Mouse (Mus musculus) hindbrain, embryonic 11.5 days (tissue): ENCODE data around the gene Rusc2. TPM values are rescaled to one million over a fixed set of nuclear protein-coding genes. Genes with fewer than 3 reads are reported as not detected.
A peak's percentile ranks its signal among the peaks of the same experiment; 100 is the strongest.

Source experiments
- ATAC-seq: fragments of 200-750 bp; cut with Nextera tagmentation; 2 replicates; pipeline ENCODE4 v1.8.0; 2017; ENCODE audit warnings: mild to moderate bottlenecking, moderate TSS enrichment, moderate library complexity; ENCODE audit not compliant: low FRiP score
- DNase-seq: peaks from one replicate; pipeline ENCODE4 v3.0.0-alpha.2; 2015; ENCODE audit warnings: low spot score
- H3K27ac ChIP-seq: fragments of 300-500 bp; sonication (generic); 2 replicates; pipeline ENCODE4 v1.5.1; 2014; ENCODE audit warnings: mild to moderate bottlenecking, low read depth, low read length
- H3K27me3 ChIP-seq: fragments of 300-500 bp; sonication (generic); 2 replicates; pipeline ENCODE4 v1.6.1; 2014; ENCODE audit warnings: mild to moderate bottlenecking, low read length, moderate library complexity, mixed read lengths; ENCODE audit not compliant: control insufficient read depth, insufficient read depth
- H3K36me3 ChIP-seq: fragments of 300-500 bp; sonication (generic); 2 replicates; pipeline ENCODE4 v1.6.1; 2014; ENCODE audit warnings: mild to moderate bottlenecking, low read length, moderate library complexity, mixed read lengths; ENCODE audit not compliant: control insufficient read depth, insufficient read depth
- H3K4me1 ChIP-seq: fragments of 300-500 bp; sonication (generic); replicated peaks from 2 replicates; pipeline ENCODE4 v1.6.1; 2014; ENCODE audit warnings: low read length, mixed read lengths; ENCODE audit not compliant: control insufficient read depth, insufficient read depth
- H3K4me2 ChIP-seq: fragments of 300-500 bp; sonication (generic); replicated peaks from 2 replicates; pipeline ENCODE4 v1.6.1; 2014; ENCODE audit warnings: mild to moderate bottlenecking, low read depth, low read length
- H3K4me3 ChIP-seq: fragments of 300-500 bp; sonication (generic); 2 replicates; pipeline ENCODE4 v1.5.1; 2014; ENCODE audit warnings: low read depth, low read length
- H3K9ac ChIP-seq: fragments of 300-500 bp; sonication (generic); 2 replicates; pipeline ENCODE4 v1.6.1; 2014; ENCODE audit warnings: low read depth, low read length
- H3K9me3 ChIP-seq: fragments of 300-500 bp; sonication (generic); 2 replicates; pipeline ENCODE4 v1.6.1; 2016; ENCODE audit warnings: low read length; ENCODE audit not compliant: control insufficient read depth
- WGBS: fragments of 180-500 bp; shearing (Covaris S2); extraction: QIAGEN DNeasy Blood & Tissue Kit; methylation state at CpG from one replicate; pipeline ENCODE4 v1.1.7; 2014; 5-methylcytosine and 5-hydroxymethylcytosine counted together
- polyA plus RNA-seq: library from polyadenylated mRNA; unstranded; fragments of >200 nt; fragmentation: Nextera tagmentation; extraction: Ambion mirVana; gene quantifications from 2 replicates; pipeline ENCODE4 v1.2.1, GENCODE M21; 2014

Rusc2 gene
- polyA plus RNA-seq, 1 experiment from 2014 or later: 19.1 TPM

DNA sequence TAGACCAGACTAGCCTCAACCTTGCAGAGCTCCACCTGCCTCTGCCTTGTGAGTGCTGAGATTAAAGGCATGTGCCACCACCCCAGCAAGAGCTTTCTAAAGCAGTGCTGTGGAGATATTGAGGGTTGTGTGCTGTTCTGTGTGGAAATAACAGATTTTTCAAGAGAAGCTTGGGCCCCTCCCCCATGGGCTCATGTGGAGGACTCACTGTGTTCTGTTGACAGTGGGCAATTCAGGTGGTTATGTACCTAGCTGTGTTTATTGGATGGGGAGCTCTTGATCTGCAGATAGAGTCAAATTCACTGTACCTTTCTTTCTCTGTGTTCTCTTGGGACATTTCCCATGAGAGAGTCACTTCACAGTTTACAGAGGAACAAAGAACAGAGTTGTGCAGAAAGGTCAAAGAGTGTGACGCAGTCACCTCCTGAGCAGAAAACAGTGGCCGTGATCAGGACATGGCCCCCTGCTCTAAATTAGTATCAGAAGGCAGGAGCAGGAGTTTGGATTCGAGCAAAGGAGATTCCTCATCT, 9.8 kb downstream of the Rusc2 start:
- Histone ChIP-seq H3K27ac (no peak overlapping the region), H3K4me3 (no peak overlapping the region), H3K36me3 (no peaks in the 10 kb centered on the region), H3K9me3 (no peaks in the 10 kb centered on the region), H3K4me2 (no peak overlapping the region), H3K9ac (no peak overlapping the region), H3K27me3 (no peaks in the 10 kb centered on the region), H3K4me1 (no peaks in the 10 kb centered on the region)
- no peak for DNase-seq
- no peak for ATAC-seq
- WGBS: 61% methylated on average over 3 of the region's 3 CpGs

DNA sequence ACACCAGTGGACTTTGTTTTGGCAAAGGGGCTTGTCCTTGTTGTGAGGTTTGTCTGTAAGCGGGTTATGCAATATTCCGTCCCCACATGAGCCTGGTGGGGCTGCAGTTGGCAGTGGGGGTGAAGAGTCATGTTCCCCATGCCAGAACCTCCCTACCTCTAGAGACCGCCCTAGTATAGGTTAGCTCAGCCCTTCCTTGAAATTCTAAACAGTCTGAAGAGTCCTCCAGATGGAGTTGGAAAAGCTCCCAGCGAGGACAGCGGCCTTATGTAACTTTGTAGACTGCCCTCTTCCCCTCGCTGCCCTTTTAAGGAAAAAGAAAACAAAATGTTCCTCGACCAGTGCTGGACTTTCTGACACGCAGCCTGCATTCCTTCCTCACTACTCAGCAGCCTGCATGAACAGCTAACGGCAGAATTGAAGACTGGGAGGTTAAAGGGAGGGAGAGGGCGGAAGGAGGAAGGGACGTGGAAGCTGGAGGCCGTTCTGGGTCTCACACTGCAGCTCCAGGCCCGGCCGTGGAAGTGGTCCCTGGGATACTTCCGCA, 12.6 kb downstream of the Rusc2 start:
- WGBS: 58% methylated on average over 15 of the region's 15 CpGs
- H3K9me3 ChIP-seq: no peaks in the 10 kb centered on the region
- H3K4me1 ChIP-seq: no peaks in the 10 kb centered on the region
- no peak overlapping the region for H3K4me3 ChIP-seq
- H3K9ac ChIP-seq: no peak overlapping the region
- no peaks in the 10 kb centered on the region for H3K27me3 ChIP-seq
- no peak overlapping the region for H3K4me2 ChIP-seq
- H3K27ac ChIP-seq: no peak overlapping the region
- no peak for ATAC-seq
- no peaks in the 10 kb centered on the region for H3K36me3 ChIP-seq
- DNase-seq: no peak

DNA sequence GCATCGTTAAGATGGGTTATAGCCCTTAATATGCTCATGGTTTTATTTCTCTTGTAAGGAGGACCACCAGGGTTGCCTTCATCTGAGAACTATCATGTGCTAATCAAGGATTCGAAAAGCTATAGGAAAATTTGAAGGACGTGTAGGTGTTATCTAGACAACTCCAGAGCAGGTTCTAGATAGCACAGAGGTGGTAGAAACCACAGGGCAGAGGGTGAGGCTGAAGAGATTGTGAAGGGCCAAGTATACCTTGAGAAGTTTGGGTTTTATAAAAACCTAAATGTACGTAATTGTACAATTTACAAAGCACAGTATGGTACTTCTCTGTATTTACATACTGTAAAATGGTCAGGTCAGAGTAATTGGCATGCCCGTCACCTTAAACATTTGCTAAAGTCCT, 13.4 kb downstream of the Rusc2 start:
- no peak overlapping the region for H3K27ac ChIP-seq

DNA sequence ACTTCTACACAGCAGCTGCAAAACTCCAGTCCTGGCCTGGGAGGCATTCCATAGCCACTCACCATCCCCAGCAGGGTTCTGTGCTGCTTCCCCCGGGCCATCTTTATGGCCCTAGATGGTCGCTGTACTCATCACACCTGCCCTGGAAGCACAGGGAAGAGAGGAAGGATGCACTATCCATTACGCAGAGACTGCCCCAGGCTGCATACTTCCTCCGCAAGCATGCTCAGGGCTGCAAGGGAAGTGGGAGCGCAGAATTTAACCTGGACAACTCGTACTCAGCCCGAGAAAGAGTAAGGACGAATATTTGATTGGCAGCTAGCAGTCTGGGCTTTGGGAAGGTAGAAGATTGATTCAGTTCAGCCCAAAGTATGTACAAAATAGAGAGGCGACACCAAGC, 14.1 kb downstream of the Rusc2 start:
- no peaks in the 10 kb centered on the region for H3K9me3 ChIP-seq
- H3K4me3 ChIP-seq: no peak overlapping the region
- no peaks in the 10 kb centered on the region for H3K4me1 ChIP-seq
- H3K36me3 ChIP-seq: no peaks in the 10 kb centered on the region
- no peaks in the 10 kb centered on the region for H3K27me3 ChIP-seq
- no peak overlapping the region for H3K9ac ChIP-seq
- ATAC-seq (no peak), DNase-seq (no peak)
- WGBS: 77% methylated on average over 9 of the region's 9 CpGs
- no peak overlapping the region for H3K27ac ChIP-seq
- H3K4me2 ChIP-seq: no peak overlapping the region

More for the DNA sequence above, 13.4 kb downstream of the Rusc2 start:
- no peaks in the 10 kb centered on the region for H3K27me3 ChIP-seq
- WGBS: 91% methylated on average over 5 of the region's 5 CpGs
- no peak overlapping the region for H3K4me2 ChIP-seq
- ATAC-seq: no peak
- no peak for DNase-seq
- no peak overlapping the region for H3K9ac ChIP-seq
- H3K9me3 ChIP-seq: no peaks in the 10 kb centered on the region
- H3K4me1 ChIP-seq: no peaks in the 10 kb centered on the region
- H3K4me3 ChIP-seq: no peak overlapping the region
- H3K36me3 ChIP-seq: no peaks in the 10 kb centered on the region

DNA sequence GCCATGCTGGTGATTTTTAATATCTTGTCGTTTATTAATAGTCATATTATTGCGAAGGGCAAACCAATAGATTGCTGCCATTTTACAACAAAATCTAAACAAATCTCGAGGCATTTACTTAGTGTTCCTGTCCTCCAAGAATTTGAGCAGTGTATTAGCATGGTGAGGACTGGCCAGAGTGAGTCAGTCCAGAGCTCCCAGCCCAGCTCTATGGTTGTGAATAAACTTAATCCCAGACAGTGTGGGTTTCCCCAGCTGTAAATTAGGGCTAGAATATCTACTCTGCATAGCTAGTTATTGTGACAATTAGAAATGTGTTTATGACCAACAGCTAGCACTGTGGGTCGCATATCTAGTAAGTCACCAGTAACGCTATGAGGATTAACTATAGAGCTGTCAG, 14.6 kb downstream of the Rusc2 start:
- 88% methylated on average over 5 of the region's 5 CpGs for WGBS
- H3K36me3 ChIP-seq: no peaks in the 10 kb centered on the region
- H3K27me3 ChIP-seq: no peaks in the 10 kb centered on the region
- no peak overlapping the region for H3K4me3 ChIP-seq
- H3K9ac ChIP-seq: no peak overlapping the region
- no peaks in the 10 kb centered on the region for H3K4me1 ChIP-seq
- no peaks in the 10 kb centered on the region for H3K9me3 ChIP-seq
- H3K27ac ChIP-seq: no peak overlapping the region
- ATAC-seq: no peak
- DNase-seq: no peak
- H3K4me2 ChIP-seq: no peak overlapping the region

DNA sequence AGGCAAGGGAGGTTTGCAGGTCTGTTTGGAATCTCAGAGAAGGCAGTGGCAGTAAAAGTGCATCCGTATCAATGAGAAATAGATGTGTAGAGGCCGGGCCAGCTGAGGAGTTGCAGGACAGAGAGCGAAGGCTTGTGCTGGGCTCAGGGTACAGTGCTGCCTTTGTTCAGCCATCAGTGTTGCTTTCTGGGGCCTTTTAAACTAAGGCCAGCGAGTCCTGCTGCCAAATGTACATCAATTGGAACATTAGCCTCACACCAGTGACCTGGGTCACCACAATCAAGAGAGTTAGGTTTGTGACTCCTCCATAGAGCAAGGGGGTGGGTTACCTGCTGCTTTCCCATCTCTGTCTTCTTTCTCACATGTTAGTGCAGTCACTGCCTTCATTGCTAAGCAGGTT, 16.2 kb downstream of the Rusc2 start:
- no peak for DNase-seq
- no peaks in the 10 kb centered on the region for H3K36me3 ChIP-seq
- H3K9ac ChIP-seq: no peak overlapping the region
- H3K9me3 ChIP-seq: no peaks in the 10 kb centered on the region
- H3K4me2 ChIP-seq: no peak overlapping the region
- no peak for ATAC-seq
- no peak overlapping the region for H3K4me3 ChIP-seq
- H3K27ac ChIP-seq: no peak overlapping the region
- no peaks in the 10 kb centered on the region for H3K4me1 ChIP-seq
- H3K27me3 ChIP-seq: no peaks in the 10 kb centered on the region
- WGBS: 75% methylated on average over 4 of the region's 4 CpGs

DNA sequence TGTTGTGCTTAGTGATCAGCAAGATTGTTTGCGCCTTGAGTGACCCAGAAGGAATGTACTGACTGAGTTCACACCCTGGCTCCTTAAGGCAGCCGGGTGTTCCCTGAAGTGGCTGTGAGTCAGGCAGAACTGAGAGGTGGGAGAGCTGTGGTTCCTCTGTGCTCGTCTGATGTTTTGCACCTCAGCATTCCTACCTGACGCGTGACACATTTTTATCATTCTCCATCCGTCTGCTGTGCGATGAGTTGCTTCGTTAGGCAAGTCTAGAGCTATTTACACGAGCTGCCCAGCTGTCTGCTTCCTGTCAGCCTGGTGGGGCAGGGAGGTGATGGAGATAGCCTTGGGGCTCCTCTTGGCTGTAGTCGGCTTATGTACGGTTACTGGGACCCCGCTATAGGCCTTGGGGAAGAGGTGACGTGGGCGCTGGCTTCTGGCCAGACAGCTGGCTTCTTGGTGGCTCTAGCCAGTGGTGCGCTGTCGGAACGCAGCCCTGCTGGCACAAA, 17.1 kb downstream of the Rusc2 start:
- 62% methylated on average over 17 of the region's 17 CpGs for WGBS
- H3K9ac ChIP-seq: no peak overlapping the region
- ATAC-seq: no peak

DNA sequence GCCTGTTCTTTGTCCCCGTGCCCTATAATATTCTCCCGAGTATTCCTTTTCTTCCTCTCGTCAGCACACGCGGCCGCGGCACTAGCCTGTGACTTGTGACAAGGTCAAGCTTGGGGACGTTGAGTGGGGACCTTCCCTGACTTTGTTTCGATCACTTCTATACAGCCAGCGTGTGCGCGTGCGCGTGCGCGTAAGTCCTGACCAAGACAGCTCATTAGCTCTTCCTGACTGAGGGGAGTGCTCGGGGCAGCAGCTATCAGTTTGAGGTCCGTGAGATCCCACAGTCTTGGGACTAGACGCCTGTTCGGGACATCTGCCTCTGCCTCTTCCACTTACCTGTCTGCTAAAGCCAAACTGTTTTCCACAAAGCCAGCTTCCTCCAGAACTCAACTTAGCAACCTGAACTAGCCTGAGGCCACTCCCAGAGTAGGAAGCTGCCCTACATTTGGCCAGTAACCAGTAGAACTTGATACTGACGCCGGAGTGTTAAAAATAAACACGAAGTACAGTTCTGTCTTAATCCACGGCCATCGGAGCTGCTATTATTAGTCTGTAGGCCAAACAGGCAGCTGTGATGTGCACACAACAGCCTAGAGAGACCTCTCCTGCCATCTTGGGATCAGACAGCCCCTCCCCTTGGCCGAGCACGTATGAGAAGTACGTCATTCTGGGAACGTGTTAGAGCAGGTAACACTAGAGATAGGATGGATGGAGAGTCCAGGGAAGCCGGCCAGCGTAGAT, 17.8 kb downstream of the Rusc2 start:
- no peaks in the 10 kb centered on the region for H3K27me3 ChIP-seq
- no peak overlapping the region for H3K4me2 ChIP-seq
- no peaks in the 10 kb centered on the region for H3K36me3 ChIP-seq
- WGBS: 82% methylated on average over 31 of the region's 31 CpGs
- H3K27ac ChIP-seq: peak overlapping the region; percentile 51; the same call in 1 of the 2 replicates
- DNase-seq (no peak), ATAC-seq (no peak)
- H3K4me1 ChIP-seq: no peaks in the 10 kb centered on the region
- no peak overlapping the region for H3K4me3 ChIP-seq
- H3K9me3 ChIP-seq: no peaks in the 10 kb centered on the region
- H3K9ac ChIP-seq: no peak overlapping the region

More for the DNA sequence above, 17.1 kb downstream of the Rusc2 start:
- Histone ChIP-seq H3K4me1 (no peaks in the 10 kb centered on the region), H3K4me3 (no peak overlapping the region), H3K4me2 (no peak overlapping the region), H3K9me3 (no peaks in the 10 kb centered on the region), H3K27me3 (no peaks in the 10 kb centered on the region), H3K36me3 (no peaks in the 10 kb centered on the region), H3K27ac (peak overlapping the region; percentile 51; the same call in 1 of the 2 replicates)
- DNase-seq: no peak

DNA sequence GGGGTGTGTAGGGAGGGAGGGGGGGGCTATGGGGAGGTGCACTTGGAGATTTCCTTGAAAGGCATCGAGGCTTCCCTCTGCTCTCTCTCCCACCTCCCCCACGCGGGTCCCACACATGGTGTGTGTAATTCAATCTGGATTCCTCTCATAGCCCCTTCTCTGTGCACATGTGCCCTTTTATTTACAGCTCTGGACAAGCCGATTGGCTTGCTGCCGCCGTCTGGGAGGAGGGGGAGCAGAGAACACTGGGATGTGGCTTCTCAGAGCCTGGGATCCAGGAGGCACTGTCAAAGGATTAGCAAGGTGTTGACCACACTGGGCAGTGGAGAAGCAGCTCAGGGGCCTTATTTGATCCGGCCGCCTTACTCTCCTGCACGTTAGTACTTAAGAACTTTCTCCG, 19.2 kb downstream of the Rusc2 start:
- no peak for DNase-seq
- H3K9me3 ChIP-seq: no peaks in the 10 kb centered on the region
- H3K4me1 ChIP-seq: peaks cover 3% of the 10 kb centered on the region; the same call in 1 of the 2 replicates
- whole genome bisulfite sequencing: 34% methylated on average over 10 of the region's 10 CpGs
- H3K27ac ChIP-seq: no peak overlapping the region
- ATAC-seq: peak; percentile 61; the same call in 1 of the 2 replicates
- H3K9ac ChIP-seq: no peak overlapping the region
- no peaks in the 10 kb centered on the region for H3K27me3 ChIP-seq
- H3K36me3 ChIP-seq: no peaks in the 10 kb centered on the region
- H3K4me3 ChIP-seq: no peak overlapping the region
- H3K4me2 ChIP-seq: no peak overlapping the region
